Mouse (Mus musculus) liver, adult (tissue): ENCODE measurements around the gene Gpr119.

Source experiments
- GATA4 ChIP-seq: IDR thresholded peaks from 2 replicates; pipeline ENCODE4 v1.6.1; 2014; ENCODE audit warnings: mild to moderate bottlenecking, low read length; ENCODE audit not compliant: insufficient replicate concordance

Gpr119 gene

DNA sequence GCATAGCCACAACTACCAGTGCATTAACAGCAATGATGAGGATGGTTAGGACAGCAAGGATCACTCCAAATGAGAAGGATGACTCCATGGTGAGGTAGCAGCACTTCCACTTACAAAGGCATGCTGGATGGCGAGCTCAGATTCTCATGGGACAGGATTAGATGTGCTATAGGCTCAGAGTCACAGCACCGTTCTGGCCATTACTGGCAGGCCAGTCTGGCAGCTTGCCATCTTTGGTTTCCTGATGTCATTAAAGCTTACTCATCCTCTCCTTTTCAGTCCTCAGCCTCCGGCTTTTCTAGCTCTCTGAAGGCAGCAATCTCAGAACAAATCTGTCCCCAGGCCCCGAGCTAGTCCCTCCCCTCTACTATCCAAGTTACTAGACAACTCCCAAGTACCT is at the start of gene Gpr119:
Gene Gpr119 (minus strand): TSS at position 308 of the 400 bp plus-strand sequence.
- TF ChIP-seq GATA4 = no peak

DNA sequence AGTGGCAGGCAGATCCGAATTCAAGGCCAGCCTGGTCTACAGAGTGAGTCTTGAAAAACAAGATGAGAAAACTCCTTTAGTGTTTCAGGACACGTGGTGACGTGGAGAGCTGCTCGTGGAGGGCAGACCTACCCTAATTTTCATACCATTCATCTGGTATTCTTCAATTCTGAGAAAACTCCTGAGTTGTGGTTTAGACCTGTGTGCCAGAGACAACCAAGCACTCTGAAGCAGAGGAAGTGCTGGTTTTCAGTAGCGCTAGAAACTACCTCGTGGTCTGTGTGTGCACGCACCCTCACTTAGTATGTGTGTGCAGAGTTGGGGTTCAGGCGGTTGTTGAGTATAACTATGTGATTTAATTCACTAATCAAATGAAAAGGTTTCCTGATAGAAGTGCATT is 38.6 kb upstream of the Gpr119 start:
- no peak for TF ChIP-seq GATA4

DNA sequence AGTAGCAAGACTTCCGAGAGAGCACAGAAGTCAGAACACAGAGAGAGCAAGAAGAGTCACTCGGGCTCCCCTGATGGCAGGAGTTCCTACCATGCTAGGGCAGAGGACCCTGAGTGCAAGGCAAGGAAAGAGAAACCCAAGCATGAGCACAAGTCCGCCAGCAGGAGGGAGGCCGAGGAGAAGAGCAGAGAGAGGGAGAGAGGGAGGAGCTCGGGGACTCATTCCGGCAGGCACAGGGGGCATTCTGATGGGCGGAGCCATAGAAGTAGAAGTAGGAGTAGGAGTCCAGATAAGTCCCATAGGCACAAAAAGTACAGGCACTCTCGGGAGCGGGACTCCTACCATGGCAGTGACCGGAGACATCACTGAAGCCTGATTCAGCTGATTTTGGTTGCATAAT is 35.4 kb upstream of the Gpr119 start:
- TF ChIP-seq GATA4 = no peak

DNA sequence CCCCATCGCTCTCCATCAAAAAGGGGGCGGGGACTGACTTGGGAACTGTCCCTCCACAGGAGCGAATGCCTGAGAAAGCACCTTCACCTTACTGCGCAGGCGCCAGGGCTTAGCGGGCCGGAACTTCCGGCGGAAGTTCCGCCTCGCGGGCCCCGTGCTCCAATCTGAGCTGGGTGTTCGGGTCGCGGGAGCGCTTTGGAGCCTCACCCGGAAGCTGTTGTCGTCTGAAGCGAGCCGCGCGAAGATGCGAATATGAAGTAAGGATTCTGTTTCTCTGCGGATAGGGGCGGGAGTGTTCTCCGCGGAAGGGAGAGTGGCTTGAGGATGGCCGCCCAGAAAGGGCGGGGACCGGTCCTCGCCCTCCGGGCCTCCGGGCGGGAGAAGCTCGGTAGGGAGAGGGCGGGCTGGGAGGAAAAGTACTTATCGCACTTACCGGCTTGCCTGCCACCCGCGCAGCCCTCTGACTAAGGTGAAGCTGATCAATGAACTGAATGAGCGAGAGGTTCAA is 20.6 kb upstream of the Gpr119 start, which contains the start of gene Rbmx2:
Gene Rbmx2 (plus strand): TSS at position 141 of the 508 bp plus-strand sequence.
- TF ChIP-seq GATA4 = no peak

DNA sequence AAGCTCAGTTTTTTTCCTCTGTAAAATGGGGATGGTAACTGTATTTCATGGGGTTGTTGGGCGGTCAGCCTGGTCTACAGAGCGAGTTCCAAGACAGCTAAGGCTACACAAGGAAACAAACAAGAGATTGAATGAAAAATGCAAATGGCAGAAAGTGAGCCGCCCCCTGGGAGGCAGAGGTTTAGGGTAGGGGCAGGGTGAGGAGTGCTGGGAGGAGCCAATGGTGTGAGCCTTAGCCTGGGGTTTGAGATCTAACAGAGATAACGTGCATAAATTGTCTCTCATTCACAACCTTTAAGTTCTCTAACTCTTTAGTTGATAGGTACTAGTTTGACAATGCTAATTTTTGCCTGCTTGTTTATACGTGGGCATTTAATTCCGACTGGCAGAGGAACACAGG is 20.2 kb upstream of the Gpr119 start:
- peak; percentile 45; the same call in 1 of the 2 replicates for TF ChIP-seq GATA4

DNA sequence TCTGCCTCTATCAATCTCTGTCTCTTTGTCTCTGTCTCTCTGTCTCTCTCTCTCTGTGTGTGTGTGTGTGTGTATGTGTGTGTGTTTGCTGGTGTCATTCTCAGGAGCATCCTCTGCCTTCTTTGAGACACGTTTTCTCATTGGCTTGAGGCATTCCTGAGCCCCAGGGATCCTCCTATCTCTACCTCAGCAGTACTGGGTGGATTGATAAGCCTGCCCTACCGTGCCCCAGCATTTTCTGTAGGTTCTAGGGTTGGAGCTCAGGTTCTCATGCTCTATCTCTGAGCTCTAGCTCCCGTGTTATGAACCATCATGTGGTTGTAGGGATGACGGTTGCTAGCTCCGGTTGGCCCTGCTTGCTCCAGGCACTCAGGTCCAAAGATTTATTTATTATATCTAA is 9.6 kb upstream of the Gpr119 start:
- no peak for TF ChIP-seq GATA4

DNA sequence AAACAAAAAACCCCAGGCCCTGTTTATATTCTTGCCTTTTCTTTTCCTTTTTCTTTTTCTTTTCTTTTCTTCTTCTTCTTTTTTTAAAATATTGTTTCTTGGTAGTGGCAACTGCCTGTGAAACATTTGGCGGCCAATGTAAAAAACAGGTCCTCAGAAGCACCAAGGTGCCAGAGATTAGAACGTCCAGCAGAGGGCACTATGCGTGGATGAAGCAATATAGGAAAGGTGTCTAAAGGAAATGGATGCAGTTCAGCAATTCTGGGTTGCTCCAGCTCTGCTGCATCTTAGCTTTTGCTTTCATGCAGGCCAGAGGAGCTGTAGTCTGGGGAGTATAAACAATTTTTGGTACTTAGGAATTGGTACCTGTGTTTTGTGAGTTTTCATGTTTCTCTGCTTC is 9.2 kb upstream of the Gpr119 start:
- no peak for TF ChIP-seq GATA4

DNA sequence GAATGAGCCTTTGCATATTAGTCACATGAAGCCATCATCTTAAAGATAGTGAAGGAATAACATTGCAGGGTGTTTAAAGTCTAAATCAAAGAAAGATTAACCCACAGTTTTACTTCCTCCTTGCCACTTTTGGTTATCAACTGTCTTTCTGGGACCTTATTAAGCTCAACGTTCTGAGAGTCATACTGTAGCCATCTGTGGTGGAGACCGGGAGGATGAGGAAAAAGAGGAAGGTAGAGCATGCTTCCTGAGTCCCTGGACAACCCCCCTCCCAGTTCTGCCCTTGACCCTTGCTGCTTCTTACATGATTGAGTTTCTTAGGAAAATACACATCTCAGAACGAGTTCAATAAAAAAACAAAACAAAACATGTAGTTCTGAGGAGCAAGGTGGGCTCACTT is 2.6 kb downstream of the Gpr119 start:
- no peak for TF ChIP-seq GATA4

DNA sequence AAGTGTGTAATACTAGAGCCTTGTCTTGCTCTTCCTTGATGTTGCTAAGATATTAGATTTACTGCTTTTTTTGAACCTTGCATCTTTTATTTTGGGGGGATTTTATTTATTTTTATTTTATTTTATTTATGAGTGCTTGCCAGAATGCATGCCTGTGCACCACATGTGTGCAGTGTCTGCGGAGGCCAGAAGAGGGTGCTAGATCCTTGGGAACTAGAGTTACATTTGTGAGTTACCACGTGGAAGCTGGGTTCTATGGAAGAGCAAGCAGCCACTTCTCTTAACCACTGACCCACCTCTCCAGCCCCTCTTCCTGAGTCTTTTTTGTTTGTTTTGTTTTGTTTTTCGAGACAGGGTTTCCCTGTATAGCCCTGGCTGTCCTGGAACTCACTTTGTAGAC is 4.7 kb downstream of the Gpr119 start:
- TF ChIP-seq GATA4 = no peak

DNA sequence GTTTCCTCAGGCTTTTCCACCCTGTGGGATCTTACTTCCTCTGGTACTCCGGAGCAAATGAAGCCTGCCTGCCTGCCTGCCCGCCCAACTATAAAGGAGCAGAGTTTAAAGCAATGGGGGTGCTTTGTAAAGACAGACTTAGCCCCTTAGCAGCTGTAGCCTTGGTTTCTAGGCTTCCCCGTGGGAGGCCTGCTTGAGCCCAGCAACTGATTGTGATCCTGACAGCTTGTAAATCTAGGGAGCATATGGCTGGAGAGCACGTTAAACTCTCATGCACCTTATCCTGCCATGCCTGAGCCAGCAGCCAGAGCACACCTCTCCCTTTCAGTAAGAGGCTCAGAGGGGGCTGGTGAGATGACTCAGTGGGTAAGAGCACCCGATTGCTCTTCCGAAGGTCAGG is 7.5 kb downstream of the Gpr119 start:
- TF ChIP-seq GATA4 = no peak

DNA sequence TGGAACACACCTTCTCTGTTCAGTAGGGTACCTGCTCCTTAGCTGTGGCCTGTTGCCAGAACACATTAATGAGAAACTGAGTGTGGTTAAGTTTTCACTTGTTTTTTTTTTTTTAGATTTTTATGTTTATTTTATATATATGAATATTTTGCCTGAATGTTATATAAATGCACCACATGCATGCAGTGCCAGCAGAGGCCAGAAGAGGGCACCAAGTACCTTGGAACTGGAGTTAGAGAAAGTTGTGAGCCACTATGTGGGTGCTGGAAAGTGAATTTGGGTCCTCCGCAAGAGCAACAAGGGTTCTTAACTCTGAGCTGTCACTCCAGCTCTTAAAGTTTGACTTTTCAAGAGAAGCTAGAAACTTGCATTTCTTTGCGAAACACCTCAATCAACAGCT is 30.2 kb downstream of the Gpr119 start:
- no peak for TF ChIP-seq GATA4

DNA sequence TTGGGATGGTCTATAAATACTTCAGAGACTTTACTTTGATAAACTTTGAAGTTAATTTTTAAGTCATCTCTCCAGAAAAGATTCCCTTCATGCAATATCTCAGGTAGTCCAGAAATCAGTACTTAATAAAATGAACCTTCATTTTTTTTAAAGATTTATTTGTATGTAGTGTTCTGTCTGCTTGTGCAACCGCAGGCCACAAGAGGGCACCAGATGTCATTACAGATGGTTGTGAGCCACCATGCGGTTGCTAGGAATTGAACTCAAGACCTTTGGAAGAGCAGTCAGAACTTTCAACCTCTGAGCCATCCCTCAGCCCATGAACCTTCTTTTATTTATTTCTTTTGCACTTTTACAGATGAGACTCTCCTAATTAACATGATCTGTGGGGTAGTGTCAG is 37.2 kb downstream of the Gpr119 start:
- TF ChIP-seq GATA4 = no peak

DNA sequence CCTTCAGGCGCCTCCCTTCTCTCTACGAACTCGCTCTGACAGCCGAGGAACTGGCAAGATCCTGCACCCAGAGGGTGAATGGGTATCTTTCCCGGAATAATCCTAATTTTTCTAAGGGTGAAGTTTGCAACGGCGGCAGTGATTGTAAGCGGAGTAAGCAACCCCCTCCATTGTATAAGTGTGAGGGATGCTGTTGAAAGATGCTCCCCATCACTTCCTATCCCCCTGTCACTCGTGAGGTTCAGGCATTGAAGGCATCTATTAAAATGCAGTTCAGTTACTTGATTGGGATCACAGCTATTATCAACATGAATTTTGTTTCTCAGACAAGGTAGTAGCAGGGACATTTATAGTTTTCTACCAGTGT is 50.2 kb downstream of the Gpr119 start:
- no peak for TF ChIP-seq GATA4

DNA sequence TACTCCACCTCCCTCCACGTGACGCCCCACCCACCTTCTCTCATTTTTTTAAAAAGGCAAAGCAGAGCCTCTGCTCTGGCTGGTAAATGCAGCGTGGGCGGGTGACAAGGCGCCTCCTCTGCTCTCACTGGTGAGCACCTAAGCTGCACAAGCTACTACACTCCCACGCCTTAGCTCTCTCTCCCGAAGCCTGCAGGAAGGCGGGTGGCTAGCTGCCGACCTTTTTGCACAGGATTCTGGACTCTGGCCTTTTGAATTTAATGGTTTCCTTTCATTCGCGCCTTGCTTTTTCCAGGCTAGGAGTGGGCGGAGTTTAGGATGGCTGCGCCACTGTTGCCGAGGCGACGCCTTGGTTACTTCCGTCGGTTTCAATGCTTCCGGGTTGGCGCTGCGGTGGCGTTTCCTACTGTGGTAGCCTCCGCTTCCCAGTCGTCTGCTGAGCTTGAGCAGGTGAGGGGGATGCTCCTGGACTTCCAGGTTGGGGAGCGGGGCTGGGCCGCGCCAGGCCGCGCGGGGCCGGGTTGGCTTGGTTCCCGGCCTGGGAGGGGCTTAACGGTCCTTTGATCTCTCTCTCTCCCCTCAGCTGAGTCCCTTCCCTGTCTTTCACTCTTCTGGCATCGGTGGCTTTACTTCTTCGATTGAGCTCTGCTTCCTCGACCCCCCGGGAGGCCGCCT is 50.8 kb downstream of the Gpr119 start, which contains the start of gene Slc25a14:
Gene Slc25a14 (plus strand): TSS at position 35 of the 675 bp plus-strand sequence.
- no peak for TF ChIP-seq GATA4

DNA sequence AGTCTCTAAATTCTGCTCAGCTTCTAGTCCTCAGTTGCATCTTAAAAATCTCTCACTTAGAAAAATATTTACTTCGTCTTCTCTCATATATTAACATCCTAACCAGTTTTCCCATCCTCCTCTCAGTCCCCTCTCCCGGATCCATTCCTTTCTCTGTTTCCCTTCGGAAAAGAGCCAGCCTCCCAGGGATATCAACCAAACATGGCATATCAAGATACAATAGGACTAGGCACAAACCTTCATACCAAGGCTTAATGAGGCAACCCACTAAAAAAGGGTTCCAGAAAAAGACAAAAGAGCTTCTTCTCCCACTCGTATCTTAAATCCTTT is 51.3 kb downstream of the Gpr119 start:
- no peak for TF ChIP-seq GATA4
